Mouse (Mus musculus): ENCODE measurements at regions not wholly inside any gene's neighbourhood (a gene's known extent, or its start where the extent isn't known, plus 50 kb on each side); places are given as distances from the start of the nearest gene placed in this dataset.

DNA sequence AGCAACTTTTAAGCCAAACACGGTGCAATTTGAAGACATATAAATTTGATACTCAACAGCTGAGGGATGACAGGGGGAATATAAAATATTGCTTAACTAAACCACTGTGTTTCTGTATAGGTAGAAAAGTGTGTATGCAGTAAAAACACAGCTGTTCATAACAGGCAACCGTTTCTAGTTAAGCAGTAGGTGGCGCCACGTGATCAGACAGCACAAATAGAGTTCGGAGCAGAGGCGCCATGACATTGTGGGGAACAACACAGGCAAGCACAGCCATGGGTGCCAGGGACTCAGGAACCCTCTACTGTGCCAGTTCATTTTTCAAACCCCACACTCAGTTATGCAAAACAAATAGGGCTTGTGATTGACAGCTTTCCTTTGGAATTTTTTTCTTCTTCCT is 304.1 kb upstream of the Zc3h15 start:
- TF ChIP-seq CTCF (IDR thresholded peaks at IDR 0.05; ENCODE audit: low read depth) (no peak), EP300 (IDR thresholded peaks at IDR 0.05; ENCODE audit: low read depth) (no peak)
